Mouse (Mus musculus): ENCODE data around the gene En2.

The En2 gene

GRCm38 (mm10) chr5:28165358-28166255 lies at the start of gene En2:
Gene En2, plus strand, starts transcription at chr5:28165694.
- DNase-seq (ENCODE audit: low spot score), result peak; percentile 90

- DNase-seq (ENCODE audit: low spot score), result peak; percentile 36
Observed at GRCm38 (mm10) chr5:28117251-28117880, 48.1 kb upstream of the En2 start.

GRCm38 (mm10) chr5:28117882-28118530 lies 47.5 kb upstream of the En2 start:
- peak; percentile 81 for DNase-seq (ENCODE audit: low spot score)

- DNase-seq (ENCODE audit: low spot score), result no peak
Observed at GRCm38 (mm10) chr5:28118531-28118925, 47.0 kb upstream of the En2 start.

GRCm38 (mm10) chr5:28119576-28119975 lies 45.9 kb upstream of the En2 start:
- peak; percentile 22 for DNase-seq (ENCODE audit: low spot score)

- DNase-seq (ENCODE audit: low spot score), result peak; percentile 93
Observed at GRCm38 (mm10) chr5:28122491-28123454, 42.7 kb upstream of the En2 start.

GRCm38 (mm10) chr5:28123455-28123825 lies 42.1 kb upstream of the En2 start:
- peak; percentile 45 for DNase-seq (ENCODE audit: low spot score)

GRCm38 (mm10) chr5:28124321-28125230 lies 40.9 kb upstream of the En2 start:
- DNase-seq (ENCODE audit: low spot score), result peak; percentile 76

GRCm38 (mm10) chr5:28128851-28129250 lies 36.6 kb upstream of the En2 start:
- no peak for DNase-seq (ENCODE audit: low spot score)

- no peak for DNase-seq (ENCODE audit: low spot score)
Observed at GRCm38 (mm10) chr5:28132231-28132630, 33.3 kb upstream of the En2 start.

GRCm38 (mm10) chr5:28136438-28136837 lies 29.1 kb upstream of the En2 start:
- no peak for DNase-seq (ENCODE audit: low spot score)

- DNase-seq (ENCODE audit: low spot score), result no peak
Observed at GRCm38 (mm10) chr5:28144555-28144954, 20.9 kb upstream of the En2 start.

GRCm38 (mm10) chr5:28146018-28146417 lies 19.5 kb upstream of the En2 start:
- no peak for DNase-seq (ENCODE audit: low spot score)

GRCm38 (mm10) chr5:28148473-28148872 lies 17.0 kb upstream of the En2 start:
- no peak for DNase-seq (ENCODE audit: low spot score)

- DNase-seq (ENCODE audit: low spot score), result no peak
Observed at GRCm38 (mm10) chr5:28149436-28149835, 16.1 kb upstream of the En2 start.

- peak; percentile 39 for DNase-seq (ENCODE audit: low spot score)
Observed at GRCm38 (mm10) chr5:28157044-28157730, 8.3 kb upstream of the En2 start.

- DNase-seq (ENCODE audit: low spot score), result no peak
Observed at GRCm38 (mm10) chr5:28157781-28158180, 7.7 kb upstream of the En2 start.

GRCm38 (mm10) chr5:28158308-28159071 lies 7.0 kb upstream of the En2 start:
- peak; percentile 72 for DNase-seq (ENCODE audit: low spot score)

GRCm38 (mm10) chr5:28159072-28159458 lies 6.4 kb upstream of the En2 start:
- DNase-seq (ENCODE audit: low spot score), result peak; percentile 35

Data from embryo, embryonic 10.5 days (tissue).